Comparison of ENCODE assay signal across 16 mouse cellular contexts in the genomic region with DNA sequence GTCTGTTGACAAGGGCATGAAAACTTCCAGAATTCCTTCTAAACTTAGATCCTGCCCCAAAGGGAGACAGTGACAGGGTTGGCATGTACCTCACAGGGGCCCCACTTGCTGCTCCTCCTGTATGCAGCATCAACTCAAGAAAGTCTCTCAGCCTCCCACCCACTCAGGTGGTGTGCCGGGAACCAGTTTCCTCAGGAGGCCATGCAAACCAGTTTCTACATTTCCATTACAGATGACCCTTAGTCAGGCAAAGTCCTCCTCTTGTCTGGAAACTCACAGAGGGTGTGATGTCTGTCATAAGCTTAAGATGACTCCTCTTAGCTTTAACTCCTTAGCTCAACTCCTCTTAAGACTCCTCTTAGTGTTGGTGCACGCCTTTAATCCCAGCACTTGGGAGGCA. TPM values are rescaled to one million over a fixed set of nuclear protein-coding genes. Genes with fewer than 3 reads are reported as not detected.
"Had no signal": no experiment of that assay in that cellular context is flagged by ENCODE, and none has a peak within 500 bp of the region (broad histone marks: within the 10 kb centered on the region; RNA-seq: fewer than 3 reads in every experiment).

No protein-coding gene starts in this region.

- H3K4me2 ChIP-seq: lung, embryonic 14.5 days; midbrain, embryonic 12.5 days; midbrain, embryonic 15.5 days; neural tube, embryonic 12.5 days; stomach, embryonic 15.5 days had no signal

- H3K9ac ChIP-seq: lung, embryonic 14.5 days; midbrain, embryonic 12.5 days; midbrain, embryonic 15.5 days; neural tube, embryonic 12.5 days; stomach, embryonic 15.5 days had no signal

- DNase-seq: lung, adult 18-20 months; lung, embryonic 14.5 days; lung, postnatal 10 days; right cerebral cortex, postnatal 14 days; thymus, adult 2 months; thymus, postnatal 25 days; thymus, postnatal 4 days had no signal

- H3K27me3 ChIP-seq: midbrain, embryonic 12.5 days; midbrain, embryonic 15.5 days; neural tube, embryonic 12.5 days had no signal

- ATAC-seq: midbrain, embryonic 15.5 days had no signal

- H3K36me3 ChIP-seq: midbrain, embryonic 12.5 days; midbrain, embryonic 15.5 days; neural tube, embryonic 12.5 days; stomach, embryonic 15.5 days had no signal

- H3K27ac ChIP-seq: macrophage; midbrain, embryonic 12.5 days; midbrain, embryonic 15.5 days; neural tube, embryonic 12.5 days; stomach, embryonic 15.5 days; stomach, postnatal 0 days had no signal

- H3K4me1 ChIP-seq: megakaryocyte, embryonic 14.5 days; midbrain, embryonic 12.5 days; midbrain, embryonic 15.5 days; neural tube, embryonic 12.5 days; stomach, embryonic 15.5 days had no signal

- H3K4me3 ChIP-seq: megakaryocyte, embryonic 14.5 days; midbrain, embryonic 12.5 days; midbrain, embryonic 15.5 days; neural tube, embryonic 12.5 days; stomach, embryonic 15.5 days had no signal

- H3K9me3 ChIP-seq: megakaryocyte, embryonic 14.5 days; midbrain, embryonic 12.5 days; midbrain, embryonic 15.5 days; neural tube, embryonic 12.5 days; stomach, embryonic 15.5 days had no signal

RNA-seq across cellular contexts. Expression of gene Pou3f3, which starts 29.3 kb away (rescaled TPM):
- polyA plus RNA-seq: liver, embryonic 16.5 days; macrophage; spleen, adult 2 months; stomach, postnatal 0 days had no signal
